Mouse (Mus musculus) midbrain, embryonic 11.5 days (tissue): ENCODE measurements at regions not wholly inside any gene's neighbourhood (a gene's known extent, or its start where the extent isn't known, plus 50 kb on each side); places are given as distances from the start of the nearest gene placed in this dataset.
"Not testable (repeated sequence)": the region's sequence is repeated elsewhere in the genome, so short reads cannot be mapped to it uniquely, and the experiment has no call there.

ENCODE experiments used
- ATAC-seq: fragments of 200-750 bp; cut with Nextera tagmentation; 2 replicates; pipeline ENCODE4 v1.8.0; 2017; ENCODE audit warnings: moderate TSS enrichment, moderate library complexity; ENCODE audit not compliant: low FRiP score
- DNase-seq: peaks from one replicate; pipeline ENCODE4 v3.0.0; 2015; ENCODE audit warnings: low spot score; ENCODE audit errors: missing footprints
- H3K27ac ChIP-seq: fragments of 300-500 bp; sonication (generic); 2 replicates; pipeline ENCODE4 v1.5.1; 2014; ENCODE audit warnings: low read depth, low read length
- H3K27me3 ChIP-seq: fragments of 300-500 bp; sonication (generic); 2 replicates; pipeline ENCODE4 v1.6.1; 2014; ENCODE audit warnings: mild to moderate bottlenecking, low read length, moderate library complexity, mixed read lengths; ENCODE audit not compliant: control insufficient read depth, insufficient read depth
- H3K36me3 ChIP-seq: fragments of 300-500 bp; sonication (generic); 2 replicates; pipeline ENCODE4 v1.6.1; 2014; ENCODE audit warnings: mild to moderate bottlenecking, low read length, moderate library complexity, mixed read lengths; ENCODE audit not compliant: control insufficient read depth, insufficient read depth
- H3K4me1 ChIP-seq: fragments of 300-500 bp; sonication (generic); 2 replicates; pipeline ENCODE4 v1.6.1; 2014; ENCODE audit warnings: low read length; ENCODE audit not compliant: control insufficient read depth, insufficient read depth
- H3K4me2 ChIP-seq: fragments of 300-500 bp; sonication (generic); 2 replicates; pipeline ENCODE4 v1.6.1; 2014; ENCODE audit warnings: mild to moderate bottlenecking, moderate library complexity
- H3K4me3 ChIP-seq: fragments of 300-500 bp; sonication (generic); 2 replicates; pipeline ENCODE4 v1.5.1; 2014; ENCODE audit warnings: low read depth, low read length
- H3K9ac ChIP-seq: fragments of 300-500 bp; sonication (generic); 2 replicates; pipeline ENCODE4 v1.6.1; 2014; ENCODE audit warnings: low read length
- H3K9me3 ChIP-seq: fragments of 300-500 bp; sonication (generic); 2 replicates; pipeline ENCODE4 v1.6.1; 2016; ENCODE audit warnings: low read length; ENCODE audit not compliant: control insufficient read depth
- WGBS: fragments of 180-500 bp; shearing (Covaris S2); extraction: QIAGEN DNeasy Blood & Tissue Kit; methylation state at CpG from one replicate; pipeline ENCODE4 v1.1.7; 2014; 5-methylcytosine and 5-hydroxymethylcytosine counted together

GRCm38 (mm10) chr3:137228416-137228815, 112.5 kb upstream of the Emcn start:
- H3K27me3 ChIP-seq: no peaks in the 10 kb centered on the region
- no peaks in the 10 kb centered on the region for H3K36me3 ChIP-seq
- H3K4me3 ChIP-seq: no peak overlapping the region
- H3K9me3 ChIP-seq: no peaks in the 10 kb centered on the region
- no peak overlapping the region for H3K4me2 ChIP-seq
- no peak overlapping the region for H3K9ac ChIP-seq
- 86% methylated on average over 5 of the region's 5 CpGs for WGBS
- H3K4me1 ChIP-seq: no peaks in the 10 kb centered on the region
- H3K27ac ChIP-seq: no peak overlapping the region
- ATAC-seq (no peak), DNase-seq (peak; percentile 53)

- Histone ChIP-seq H3K4me2 (no peak overlapping the region), H3K9me3 (no peaks in the 10 kb centered on the region), H3K9ac (no peak overlapping the region), H3K27ac (no peak overlapping the region), H3K4me1 (no peaks in the 10 kb centered on the region), H3K36me3 (no peaks in the 10 kb centered on the region), H3K4me3 (no peak overlapping the region), H3K27me3 (no peaks in the 10 kb centered on the region)
- 68% methylated on average over 1 of the region's 1 CpGs for WGBS
- ATAC-seq (no peak), DNase-seq (no peak)
Observed at GRCm38 (mm10) chr3:137242877-137243276, 98.0 kb upstream of the Emcn start.

GRCm38 (mm10) chr3:137263907-137264306, 77.0 kb upstream of the Emcn start:
- Histone ChIP-seq H3K36me3 (no peaks in the 10 kb centered on the region), H3K9me3 (no peaks in the 10 kb centered on the region), H3K4me1 (no peaks in the 10 kb centered on the region), H3K9ac (no peak overlapping the region), H3K27me3 (no peaks in the 10 kb centered on the region), H3K27ac (no peak overlapping the region), H3K4me3 (no peak overlapping the region), H3K4me2 (no peak overlapping the region)
- DNase-seq (no peak), ATAC-seq (no peak)
- 96% methylated on average over 4 of the region's 4 CpGs for WGBS

GRCm38 (mm10) chr3:137267752-137268151, 73.1 kb upstream of the Emcn start:
- WGBS: 87% methylated on average over 1 of the region's 1 CpGs
- ATAC-seq (no peak), DNase-seq (no peak)
- Histone ChIP-seq H3K4me2 (no peak overlapping the region), H3K36me3 (no peaks in the 10 kb centered on the region), H3K4me3 (no peak overlapping the region), H3K27me3 (no peaks in the 10 kb centered on the region), H3K9ac (no peak overlapping the region), H3K4me1 (no peaks in the 10 kb centered on the region), H3K27ac (no peak overlapping the region), H3K9me3 (no peaks in the 10 kb centered on the region)

- 85% methylated on average over 8 of the region's 8 CpGs for WGBS
- no peak for ATAC-seq
- no peak for DNase-seq
- Histone ChIP-seq H3K4me2 (no peak overlapping the region), H3K4me3 (no peak overlapping the region), H3K9ac (no peak overlapping the region), H3K4me1 (no peaks in the 10 kb centered on the region), H3K27ac (no peak overlapping the region), H3K9me3 (no peaks in the 10 kb centered on the region), H3K36me3 (no peaks in the 10 kb centered on the region), H3K27me3 (no peaks in the 10 kb centered on the region)
Observed at GRCm38 (mm10) chr3:137275444-137275843, 65.4 kb upstream of the Emcn start.

GRCm38 (mm10) chr3:137279284-137279683, 61.6 kb upstream of the Emcn start:
- no peak for ATAC-seq

GRCm38 (mm10) chr3:137281052-137281451, 59.8 kb upstream of the Emcn start:
- DNase-seq (no peak), ATAC-seq (no peak)
- no peaks in the 10 kb centered on the region for H3K4me1 ChIP-seq
- H3K4me2 ChIP-seq: no peak overlapping the region
- no peaks in the 10 kb centered on the region for H3K27me3 ChIP-seq
- no peaks in the 10 kb centered on the region for H3K36me3 ChIP-seq
- WGBS: 87% methylated on average over 7 of the region's 7 CpGs
- H3K9me3 ChIP-seq: no peaks in the 10 kb centered on the region
- H3K4me3 ChIP-seq: no peak overlapping the region
- H3K9ac ChIP-seq: no peak overlapping the region
- no peak overlapping the region for H3K27ac ChIP-seq

More at GRCm38 (mm10) chr3:137279284-137279683, 61.6 kb upstream of the Emcn start:
- no peaks in the 10 kb centered on the region for H3K4me1 ChIP-seq
- H3K9me3 ChIP-seq: no peaks in the 10 kb centered on the region
- no peak overlapping the region for H3K4me2 ChIP-seq
- DNase-seq: no peak
- WGBS: 85% methylated on average over 1 of the region's 1 CpGs
- H3K36me3 ChIP-seq: no peaks in the 10 kb centered on the region
- no peak overlapping the region for H3K4me3 ChIP-seq
- no peaks in the 10 kb centered on the region for H3K27me3 ChIP-seq
- H3K27ac ChIP-seq: no peak overlapping the region
- no peak overlapping the region for H3K9ac ChIP-seq

- not testable (repeated sequence) for DNase-seq, H3K9ac ChIP-seq, H3K4me3 ChIP-seq, H3K36me3 ChIP-seq, H3K27me3 ChIP-seq, ATAC-seq, H3K4me2 ChIP-seq, H3K9me3 ChIP-seq, H3K4me1 ChIP-seq, H3K27ac ChIP-seq
- WGBS: 92% methylated on average over 11 of the region's 11 CpGs
Observed at GRCm38 (mm10) chr3:137287558-137287957, 53.3 kb upstream of the Emcn start.

GRCm38 (mm10) chr3:137288301-137288942, 52.4 kb upstream of the Emcn start:
- no peaks in the 10 kb centered on the region for H3K27me3 ChIP-seq
- ATAC-seq: no peak

More at GRCm38 (mm10) chr3:137288301-137288942, 52.4 kb upstream of the Emcn start:
- DNase-seq: no peak
- H3K4me2 ChIP-seq: no peak overlapping the region
- no peaks in the 10 kb centered on the region for H3K9me3 ChIP-seq
- H3K4me3 ChIP-seq: no peak overlapping the region
- no peaks in the 10 kb centered on the region for H3K36me3 ChIP-seq
- H3K9ac ChIP-seq: no peak overlapping the region
- 85% methylated on average over 7 of the region's 7 CpGs for WGBS
- no peak overlapping the region for H3K27ac ChIP-seq
- H3K4me1 ChIP-seq: no peaks in the 10 kb centered on the region
